Mouse (Mus musculus) heart, embryonic 11.5 days (tissue): ENCODE data around the gene Olfr453. TPM values are rescaled to one million over a fixed set of nuclear protein-coding genes. Genes with fewer than 3 reads are reported as not detected.

Source experiments
- ATAC-seq: fragments of 200-750 bp; cut with Nextera tagmentation; replicated peaks from 2 replicates; pipeline ENCODE4 v1.8.0; 2017; ENCODE audit warnings: moderate library complexity; ENCODE audit not compliant: insufficient number of reproducible peaks, low FRiP score, low TSS enrichment
- H3K27ac ChIP-seq: fragments of 300-500 bp; sonication (generic); 2 replicates; pipeline ENCODE4 v1.5.1; 2014; ENCODE audit warnings: mild to moderate bottlenecking, low read depth, low read length
- H3K27me3 ChIP-seq: fragments of 300-500 bp; sonication (generic); 2 replicates; pipeline ENCODE4 v1.6.1; 2014; ENCODE audit warnings: mild to moderate bottlenecking, low read length, mixed read lengths; ENCODE audit not compliant: control insufficient read depth, insufficient read depth
- H3K36me3 ChIP-seq: fragments of 300-500 bp; sonication (generic); 2 replicates; pipeline ENCODE4 v1.6.1; 2014; ENCODE audit warnings: mild to moderate bottlenecking, low read length, moderate library complexity, mixed read lengths; ENCODE audit not compliant: control insufficient read depth, insufficient read depth
- H3K4me1 ChIP-seq: fragments of 300-500 bp; sonication (generic); 2 replicates; pipeline ENCODE4 v1.6.1; 2014; ENCODE audit warnings: low read length; ENCODE audit not compliant: control insufficient read depth, insufficient read depth
- H3K4me2 ChIP-seq: fragments of 300-500 bp; sonication (generic); 2 replicates; pipeline ENCODE4 v1.6.1; 2014; ENCODE audit warnings: mild to moderate bottlenecking, moderate library complexity
- H3K4me3 ChIP-seq: fragments of 300-500 bp; sonication (generic); 2 replicates; pipeline ENCODE4 v1.5.1; 2014; ENCODE audit warnings: low read depth, low read length
- H3K9ac ChIP-seq: fragments of 300-500 bp; sonication (generic); 2 replicates; pipeline ENCODE4 v1.6.1; 2014; ENCODE audit warnings: mild to moderate bottlenecking, low read depth, low read length, moderate library complexity
- H3K9me3 ChIP-seq: fragments of 300-500 bp; sonication (generic); replicated peaks from 2 replicates; pipeline ENCODE4 v1.6.1; 2016; ENCODE audit warnings: low read length; ENCODE audit not compliant: control insufficient read depth
- WGBS: fragments of 180-500 bp; shearing (Covaris S2); extraction: QIAGEN DNeasy Blood & Tissue Kit; methylation state at CpG from one replicate; pipeline ENCODE4 v1.1.7; 2014; ENCODE audit not compliant: insufficient replicate concordance; 5-methylcytosine and 5-hydroxymethylcytosine counted together
- polyA plus RNA-seq: library from polyadenylated mRNA; unstranded; fragments of >200 nt; fragmentation: Nextera tagmentation; extraction: Ambion mirVana; gene quantifications from 2 replicates; pipeline ENCODE4 v1.2.1, GENCODE M21; 2014

Olfr453 gene
- polyA plus RNA-seq, result not detected in 2 replicates

DNA sequence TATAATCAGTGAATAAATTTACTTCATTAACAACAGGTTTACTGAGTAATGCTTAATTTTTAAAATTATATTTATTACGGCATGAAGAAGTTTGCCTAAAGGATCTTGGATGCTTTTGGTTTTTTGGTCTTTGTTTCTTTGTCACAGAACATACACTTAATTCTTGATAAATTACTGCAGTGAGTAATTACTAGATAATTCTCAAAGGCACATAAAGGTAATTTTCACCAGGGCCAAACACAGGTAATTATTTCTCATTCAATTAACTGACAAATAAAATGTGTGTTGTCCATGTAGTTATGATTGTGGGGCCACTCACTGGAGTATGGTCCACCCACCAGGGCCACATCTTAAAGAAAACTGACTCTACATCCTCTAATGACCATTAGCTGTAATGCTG lies at the start of gene Olfr453:
Gene Olfr453, plus strand, starts transcription at position 301 of the 400 bp plus-strand sequence.
- Histone ChIP-seq H3K27me3 (no peaks in the 10 kb centered on the region), H3K9ac (no peak within 1 kb of the TSS), H3K27ac (no peak within 1 kb of the TSS), H3K36me3 (no peaks in the 10 kb centered on the region), H3K4me1 (no peaks in the 10 kb centered on the region), H3K4me3 (no peak within 1 kb of the TSS), H3K4me2 (no peak within 1 kb of the TSS), H3K9me3 (no peaks in the 10 kb centered on the region)
- ATAC-seq, result no peak
- WGBS, result 86% methylated on average over 1 of the region's 1 CpGs

DNA sequence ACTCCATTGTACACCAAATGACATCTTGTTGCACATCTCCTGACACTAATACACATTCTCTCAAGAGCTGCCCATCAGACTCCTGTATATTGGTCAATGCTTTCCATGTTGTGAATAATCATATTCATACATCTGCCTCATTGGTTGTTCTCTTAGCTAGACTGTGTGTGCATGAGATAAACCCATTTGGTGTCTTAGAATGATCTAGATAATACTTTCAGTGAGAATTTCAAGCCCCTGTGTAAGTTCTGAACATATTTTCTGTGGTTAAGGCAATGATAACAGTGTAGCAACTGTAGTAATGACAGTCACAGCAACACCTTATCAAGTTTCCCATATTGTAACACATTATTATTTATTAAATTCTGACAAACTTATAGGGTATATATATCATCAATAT lies 49.4 kb upstream of the Olfr453 start:
- H3K4me3 ChIP-seq, result no peak overlapping the region
- H3K9me3 ChIP-seq, result no peaks in the 10 kb centered on the region
- no peak for ATAC-seq
- H3K9ac ChIP-seq, result no peak overlapping the region
- H3K27ac ChIP-seq, result no peak overlapping the region
- H3K4me2 ChIP-seq, result no peak overlapping the region
- H3K27me3 ChIP-seq, result no peaks in the 10 kb centered on the region
- no peaks in the 10 kb centered on the region for H3K4me1 ChIP-seq
- H3K36me3 ChIP-seq, result 0 out of 2 replicates have a peak, but pooled peaks cover 3% of the 10 kb centered on the region

DNA sequence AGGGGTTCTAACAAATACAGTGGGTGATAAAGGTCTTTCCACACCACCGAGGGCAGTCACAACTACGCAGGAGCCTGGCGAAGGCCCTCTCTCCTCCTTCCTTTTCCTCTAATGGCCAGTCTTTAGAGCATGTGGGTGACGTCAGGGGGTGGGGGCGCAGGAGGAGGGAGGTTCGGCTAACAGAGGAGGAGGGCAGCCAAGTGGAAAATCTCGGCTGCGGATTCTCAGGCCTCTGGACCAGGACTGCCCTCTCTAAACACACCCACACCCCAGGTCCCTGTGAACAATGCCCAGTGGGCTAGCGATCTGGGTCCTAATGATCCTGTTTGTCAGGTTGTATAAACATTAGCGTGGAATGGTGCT lies 47.0 kb upstream of the Olfr453 start:
- Histone ChIP-seq H3K4me3 (peak overlapping the region; percentile 80), H3K4me1 (no peaks in the 10 kb centered on the region), H3K27me3 (no peaks in the 10 kb centered on the region), H3K4me2 (peak overlapping the region; percentile 90), H3K27ac (peak overlapping the region; percentile 93), H3K9ac (peak overlapping the region; percentile 84), H3K36me3 (no peaks in the 10 kb centered on the region), H3K9me3 (no peaks in the 10 kb centered on the region)
- ATAC-seq, result peak; percentile 85
- 1% methylated on average over 10 of the region's 10 CpGs for WGBS

DNA sequence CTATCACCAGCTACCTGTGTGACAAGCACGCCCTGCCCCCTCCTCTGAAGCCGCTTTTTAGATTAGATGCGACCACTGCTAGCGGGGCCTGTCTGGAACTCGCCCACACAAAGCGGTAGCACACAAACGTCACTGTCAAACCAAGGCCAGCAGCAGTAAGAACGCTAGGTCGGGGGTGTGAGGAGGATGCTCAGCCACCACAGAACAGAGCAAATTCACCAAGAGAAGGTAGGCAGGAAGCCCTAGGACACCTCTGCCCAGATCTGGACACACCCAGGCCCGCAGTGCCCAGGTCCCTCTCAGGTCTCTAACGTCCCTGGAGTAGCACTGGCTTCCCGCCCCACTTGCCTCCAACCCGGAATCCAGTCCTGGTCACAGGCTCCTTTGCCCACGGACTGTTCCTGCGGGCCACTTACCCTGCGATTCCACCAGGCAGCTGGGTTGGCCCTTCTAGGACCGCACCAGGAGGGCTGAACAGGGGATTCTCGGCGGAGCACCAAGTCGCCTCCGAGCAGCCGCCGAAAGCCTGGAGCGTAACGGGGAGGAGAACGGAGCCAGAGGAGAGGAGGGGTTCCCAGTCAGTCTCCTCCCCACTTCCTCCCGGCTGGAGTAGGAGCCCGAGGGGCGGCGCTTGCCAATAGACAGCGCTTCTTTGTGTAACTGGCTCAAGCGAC lies 46.5 kb upstream of the Olfr453 start:
- Histone ChIP-seq H3K27ac (peak overlapping the region; percentile 93), H3K4me3 (peak overlapping the region; percentile 80), H3K27me3 (no peaks in the 10 kb centered on the region), H3K4me2 (peak overlapping the region; percentile 90), H3K36me3 (peaks cover 1% of the 10 kb centered on the region; the same call in 1 of the 2 replicates), H3K9ac (peak overlapping the region; percentile 84), H3K9me3 (no peaks in the 10 kb centered on the region), H3K4me1 (no peaks in the 10 kb centered on the region)
- peak; percentile 82 for ATAC-seq
- WGBS, result under 1% methylated on average over 32 of the region's 32 CpGs

DNA sequence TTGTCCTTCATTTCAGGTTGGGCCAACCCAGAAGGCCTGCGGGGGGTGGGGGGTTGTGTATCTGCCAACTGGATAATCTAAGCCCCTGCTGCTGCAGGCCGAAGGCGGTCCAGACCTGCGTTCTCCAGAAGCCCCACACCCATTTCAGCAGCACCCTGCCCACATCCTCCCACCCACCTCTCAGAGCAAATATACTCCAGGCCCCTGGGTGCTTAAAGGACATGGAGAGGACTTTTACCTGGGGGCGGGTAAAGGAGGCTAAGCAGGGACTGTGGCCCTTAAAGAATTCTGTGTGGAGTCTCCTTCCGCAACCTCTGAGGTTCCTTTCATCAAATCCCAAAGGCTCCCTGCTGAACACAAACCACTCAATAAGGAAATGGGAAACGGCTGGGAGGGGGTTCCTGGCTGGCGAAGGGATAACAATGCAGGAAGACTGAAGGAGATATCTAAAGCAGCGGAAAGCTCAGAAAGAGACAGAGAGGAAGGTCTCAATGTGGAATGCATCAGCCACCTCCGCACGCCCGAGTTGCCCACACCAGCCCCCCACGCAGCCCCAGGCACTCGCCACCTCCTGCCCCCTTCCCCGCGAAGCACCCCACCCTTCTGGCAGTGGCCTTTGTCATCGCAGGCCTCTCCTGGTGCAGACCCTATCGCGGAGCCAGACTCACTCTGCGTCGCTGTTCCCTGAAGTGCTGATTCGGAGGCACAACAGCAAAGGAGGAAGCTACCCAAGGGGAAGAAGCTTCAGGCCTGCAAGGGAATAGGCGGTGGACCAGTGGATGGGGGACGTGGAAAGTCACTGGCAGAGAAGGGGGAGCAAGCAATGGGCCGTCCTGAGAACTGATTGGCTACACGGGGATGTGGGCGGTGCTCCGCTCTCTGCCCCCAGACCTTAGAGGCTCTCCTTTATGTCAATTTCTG lies 29.6 kb upstream of the Olfr453 start, which contains the start of gene Tcaf1:
Gene Tcaf1, minus strand, starts transcription at position 798 of the 921 bp plus-strand sequence.
- Histone ChIP-seq H3K9me3 (no peaks in the 10 kb centered on the region), H3K4me1 (no peaks in the 10 kb centered on the region), H3K27me3 (no peaks in the 10 kb centered on the region), H3K27ac (peak within 1 kb of the TSS; percentile 73), H3K9ac (peak within 1 kb of the TSS; percentile 80), H3K4me2 (peak within 1 kb of the TSS; percentile 82), H3K4me3 (peak within 1 kb of the TSS; percentile 65), H3K36me3 (no peaks in the 10 kb centered on the region)
- 1% methylated on average over 28 of the region's 28 CpGs for WGBS
- peak; percentile 96 for ATAC-seq

DNA sequence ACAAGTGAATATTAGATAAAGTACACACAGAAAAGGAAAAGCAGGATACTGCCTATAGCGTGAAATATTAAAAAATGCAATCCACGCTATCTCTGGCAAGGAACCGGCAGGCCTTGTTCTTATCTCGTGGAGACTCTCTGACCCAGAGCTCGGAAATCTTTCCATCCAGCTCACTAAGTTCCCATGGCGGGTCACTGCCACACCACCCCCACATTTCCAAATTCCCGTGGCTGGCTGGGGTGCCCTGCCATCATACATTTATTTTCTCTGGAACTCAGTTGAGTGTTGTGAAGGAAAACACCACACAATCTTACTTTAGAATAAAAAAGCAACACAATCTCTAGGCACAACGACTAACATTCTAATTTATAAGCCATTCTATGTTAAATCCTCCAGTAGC lies 24.5 kb upstream of the Olfr453 start:
- H3K36me3 ChIP-seq, result no peaks in the 10 kb centered on the region
- WGBS, result 34% methylated on average over 8 of the region's 8 CpGs
- no peak for ATAC-seq

DNA sequence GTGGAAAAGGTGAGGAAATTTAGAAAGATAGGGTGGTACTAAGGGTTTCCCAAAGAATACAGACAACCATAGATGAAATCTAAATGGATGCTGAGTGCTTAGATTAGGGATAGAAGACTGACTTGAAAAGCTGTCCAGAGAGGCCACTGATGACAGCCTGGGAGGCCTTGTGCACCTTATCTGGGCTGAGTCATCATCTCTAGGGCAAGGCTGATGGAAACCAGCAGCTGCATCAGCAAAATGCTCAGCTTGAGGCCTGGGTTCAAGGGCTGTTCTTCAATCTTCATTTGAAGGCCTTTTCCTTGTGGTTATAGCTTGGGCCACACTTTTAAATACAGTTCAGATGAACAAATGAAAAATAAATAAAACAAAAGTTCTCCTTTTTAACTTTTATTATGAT lies 21.2 kb upstream of the Olfr453 start:
- no peaks in the 10 kb centered on the region for H3K36me3 ChIP-seq
- no peaks in the 10 kb centered on the region for H3K27me3 ChIP-seq
- no peaks in the 10 kb centered on the region for H3K4me1 ChIP-seq
- no peaks in the 10 kb centered on the region for H3K9me3 ChIP-seq
- ATAC-seq, result no peak
- H3K27ac ChIP-seq, result no peak overlapping the region
- H3K4me3 ChIP-seq, result no peak overlapping the region
- no peak overlapping the region for H3K9ac ChIP-seq
- no peak overlapping the region for H3K4me2 ChIP-seq

More for the DNA sequence above, 24.5 kb upstream of the Olfr453 start:
- Histone ChIP-seq H3K27ac (no peak overlapping the region), H3K27me3 (no peaks in the 10 kb centered on the region), H3K9ac (no peak overlapping the region), H3K4me3 (no peak overlapping the region), H3K4me2 (no peak overlapping the region), H3K9me3 (no peaks in the 10 kb centered on the region), H3K4me1 (no peaks in the 10 kb centered on the region)

DNA sequence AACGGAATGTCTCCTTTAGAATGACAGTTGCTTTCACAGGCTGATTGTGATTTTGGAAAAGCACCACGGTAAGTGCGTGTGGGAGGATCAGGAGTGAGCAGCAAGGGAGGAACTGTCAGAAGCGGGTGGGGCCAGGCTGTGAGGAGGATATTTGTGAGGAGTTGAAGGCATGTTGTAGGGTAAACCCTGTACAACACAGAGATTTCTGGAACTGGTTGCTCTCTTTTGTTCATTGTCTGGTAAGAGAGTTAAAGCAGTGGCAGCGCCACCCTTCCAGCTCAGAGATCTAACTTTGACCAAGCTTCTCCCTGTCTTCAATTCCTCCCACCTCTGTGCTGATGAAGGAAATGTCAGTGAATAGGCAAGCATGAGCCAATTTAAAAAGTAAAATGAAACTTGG lies 3.1 kb downstream of the Olfr453 start:
- H3K4me3 ChIP-seq, result no peak overlapping the region
- H3K27me3 ChIP-seq, result no peaks in the 10 kb centered on the region
- 71% methylated on average over 5 of the region's 5 CpGs for WGBS
- H3K4me1 ChIP-seq, result no peaks in the 10 kb centered on the region
- no peak overlapping the region for H3K9ac ChIP-seq
- no peak for ATAC-seq
- H3K9me3 ChIP-seq, result no peaks in the 10 kb centered on the region
- H3K27ac ChIP-seq, result no peak overlapping the region
- H3K36me3 ChIP-seq, result no peaks in the 10 kb centered on the region
- no peak overlapping the region for H3K4me2 ChIP-seq
